Mouse (Mus musculus): ENCODE data around the gene Gmpr2. TPM values are rescaled to one million over a fixed set of nuclear protein-coding genes. Genes with fewer than 3 reads are reported as not detected.

Gmpr2 gene
- polyA plus RNA-seq, 1 experiment from 2014 or later = 63.4 TPM

DNA sequence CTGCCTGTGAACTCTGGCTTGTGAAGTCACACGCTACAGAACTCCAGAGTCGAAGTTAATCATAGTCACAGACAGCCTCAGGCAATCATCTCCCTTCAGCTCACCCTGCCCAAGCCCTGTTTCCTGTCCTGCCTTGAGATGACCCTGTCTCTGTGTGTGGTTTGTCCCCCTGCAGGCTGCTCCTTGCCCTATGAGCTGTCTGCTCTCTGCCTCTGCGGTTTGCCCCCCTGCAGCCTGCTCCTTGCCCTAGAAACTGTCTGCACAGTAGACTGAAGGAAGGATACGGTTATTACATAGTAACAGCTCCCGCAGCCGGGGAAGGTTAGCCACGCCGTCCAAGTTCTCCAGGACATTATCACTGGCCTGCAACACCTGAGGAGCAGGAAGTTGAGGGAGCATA is 45.1 kb downstream of the Gmpr2 start:
- Histone ChIP-seq H3K27ac (ENCODE audit: low read length) (no peak overlapping the region), H3K36me3 (ENCODE audit: control insufficient read depth, insufficient read depth, low read length) (no peaks in the 10 kb centered on the region), H3K4me2 (ENCODE audit: low read depth, low read length) (no peak overlapping the region), H3K27me3 (ENCODE audit: control insufficient read depth, insufficient read depth, low read length) (no peaks in the 10 kb centered on the region), H3K4me3 (replicated peaks; ENCODE audit: low read length) (no peak overlapping the region), H3K9ac (ENCODE audit: low read length) (no peak overlapping the region), H3K4me1 (ENCODE audit: control insufficient read depth, insufficient read depth, low read length) (peaks cover 20% of the 10 kb centered on the region), H3K9me3 (replicated peaks; ENCODE audit: control insufficient read depth, low read length) (no peaks in the 10 kb centered on the region)
- ATAC-seq (ENCODE audit: insufficient read depth, low FRiP score) = no peak
- WGBS = 79% methylated on average over 8 of the region's 8 CpGs

DNA sequence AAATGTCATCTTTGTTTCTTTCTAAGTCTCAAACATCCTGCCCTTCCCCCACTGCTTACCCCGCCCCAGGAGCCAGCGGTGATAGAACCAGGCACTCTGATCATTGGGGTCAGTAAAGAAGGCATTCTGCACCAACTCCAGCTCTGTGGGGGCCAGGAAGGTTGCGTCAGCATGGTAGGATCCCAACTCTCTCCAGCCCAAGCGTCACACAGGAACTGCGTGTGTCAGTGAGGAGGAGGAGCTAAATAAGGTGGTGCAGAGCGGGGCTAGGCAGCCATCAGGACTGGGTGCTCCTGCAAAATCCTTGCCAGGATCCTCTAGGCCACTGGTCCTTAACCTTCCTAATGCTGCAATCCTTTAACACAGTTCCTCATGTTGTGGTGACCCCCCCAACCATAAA is 48.0 kb downstream of the Gmpr2 start:
- 80% methylated on average over 6 of the region's 6 CpGs for WGBS
- Histone ChIP-seq H3K4me3 (replicated peaks; ENCODE audit: low read length) (no peak overlapping the region), H3K9me3 (replicated peaks; ENCODE audit: control insufficient read depth, low read length) (no peaks in the 10 kb centered on the region), H3K4me2 (ENCODE audit: low read depth, low read length) (no peak overlapping the region), H3K4me1 (ENCODE audit: control insufficient read depth, insufficient read depth, low read length) (peaks cover 7% of the 10 kb centered on the region), H3K36me3 (ENCODE audit: control insufficient read depth, insufficient read depth, low read length) (no peaks in the 10 kb centered on the region), H3K9ac (ENCODE audit: low read length) (no peak overlapping the region), H3K27ac (ENCODE audit: low read length) (no peak overlapping the region), H3K27me3 (ENCODE audit: control insufficient read depth, insufficient read depth, low read length) (no peaks in the 10 kb centered on the region)
- no peak for ATAC-seq (ENCODE audit: insufficient read depth, low FRiP score)

DNA sequence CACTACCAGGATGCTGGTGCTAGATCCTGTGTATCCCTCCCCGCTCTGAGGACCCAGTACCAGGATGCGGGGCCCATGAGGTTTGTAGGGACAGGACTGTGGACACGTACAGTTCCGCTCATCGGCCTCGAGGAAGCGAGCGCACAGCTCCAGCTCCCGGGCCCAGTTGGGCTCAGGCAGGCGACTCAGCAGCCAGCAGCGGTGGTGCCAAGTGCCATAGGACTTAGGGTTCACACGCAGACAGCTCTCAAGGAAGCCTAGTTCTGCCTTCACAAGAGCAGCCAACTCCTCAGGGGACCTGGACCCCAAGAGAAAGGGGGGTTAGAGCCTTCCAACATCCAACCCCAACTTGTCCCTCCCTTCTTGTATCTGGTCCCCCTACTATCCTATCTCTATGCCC is 48.9 kb downstream of the Gmpr2 start:
- no peak overlapping the region for H3K4me3 ChIP-seq (replicated peaks; ENCODE audit: low read length)
- H3K9ac ChIP-seq (ENCODE audit: low read length) = no peak overlapping the region; the same call in 1 of the 2 replicates
- ATAC-seq (ENCODE audit: insufficient read depth, low FRiP score) = no peak
- no peaks in the 10 kb centered on the region for H3K9me3 ChIP-seq (replicated peaks; ENCODE audit: control insufficient read depth, low read length)
- H3K36me3 ChIP-seq (ENCODE audit: control insufficient read depth, insufficient read depth, low read length) = no peaks in the 10 kb centered on the region
- H3K4me1 ChIP-seq (ENCODE audit: control insufficient read depth, insufficient read depth, low read length) = peaks cover 4% of the 10 kb centered on the region; the same call in 1 of the 2 replicates
- peak overlapping the region; percentile 87; the same call in 1 of the 2 replicates for H3K4me2 ChIP-seq (ENCODE audit: low read depth, low read length)
- no peaks in the 10 kb centered on the region for H3K27me3 ChIP-seq (ENCODE audit: control insufficient read depth, insufficient read depth, low read length)
- H3K27ac ChIP-seq (ENCODE audit: low read length) = no peak overlapping the region
- 89% methylated on average over 12 of the region's 12 CpGs for WGBS

DNA sequence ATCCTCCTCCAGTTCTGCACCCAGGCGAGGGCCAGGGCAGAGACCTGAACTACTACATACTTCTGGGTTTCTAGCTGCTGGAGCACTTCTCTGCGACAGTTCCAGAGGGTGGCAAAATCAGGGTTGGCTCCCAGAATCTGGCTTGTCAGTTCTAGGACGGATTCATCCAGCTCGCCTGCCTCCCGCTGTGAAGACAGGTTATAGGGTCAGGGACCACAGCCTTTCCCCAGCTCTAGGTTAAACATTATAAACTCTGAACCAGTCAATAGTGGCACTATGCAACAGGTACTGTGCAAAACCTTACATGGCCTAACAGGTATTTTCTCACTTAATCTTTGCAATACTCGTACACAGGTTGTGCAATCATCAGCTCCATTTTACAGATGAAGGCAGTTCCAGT is 49.3 kb downstream of the Gmpr2 start:
- 72% methylated on average over 6 of the region's 6 CpGs for WGBS
- H3K27me3 ChIP-seq (ENCODE audit: control insufficient read depth, insufficient read depth, low read length) = no peaks in the 10 kb centered on the region
- peak overlapping the region; percentile 92 for H3K4me3 ChIP-seq (replicated peaks; ENCODE audit: low read length)
- H3K9ac ChIP-seq (ENCODE audit: low read length) = peak overlapping the region; percentile 92; the same call in 1 of the 2 replicates
- H3K27ac ChIP-seq (ENCODE audit: low read length) = peak overlapping the region; percentile 60
- ATAC-seq (ENCODE audit: insufficient read depth, low FRiP score) = no peak
- peaks cover 4% of the 10 kb centered on the region; the same call in 1 of the 2 replicates for H3K4me1 ChIP-seq (ENCODE audit: control insufficient read depth, insufficient read depth, low read length)
- no peaks in the 10 kb centered on the region for H3K36me3 ChIP-seq (ENCODE audit: control insufficient read depth, insufficient read depth, low read length)
- H3K9me3 ChIP-seq (replicated peaks; ENCODE audit: control insufficient read depth, low read length) = no peaks in the 10 kb centered on the region
- H3K4me2 ChIP-seq (ENCODE audit: low read depth, low read length) = peak overlapping the region; percentile 87

DNA sequence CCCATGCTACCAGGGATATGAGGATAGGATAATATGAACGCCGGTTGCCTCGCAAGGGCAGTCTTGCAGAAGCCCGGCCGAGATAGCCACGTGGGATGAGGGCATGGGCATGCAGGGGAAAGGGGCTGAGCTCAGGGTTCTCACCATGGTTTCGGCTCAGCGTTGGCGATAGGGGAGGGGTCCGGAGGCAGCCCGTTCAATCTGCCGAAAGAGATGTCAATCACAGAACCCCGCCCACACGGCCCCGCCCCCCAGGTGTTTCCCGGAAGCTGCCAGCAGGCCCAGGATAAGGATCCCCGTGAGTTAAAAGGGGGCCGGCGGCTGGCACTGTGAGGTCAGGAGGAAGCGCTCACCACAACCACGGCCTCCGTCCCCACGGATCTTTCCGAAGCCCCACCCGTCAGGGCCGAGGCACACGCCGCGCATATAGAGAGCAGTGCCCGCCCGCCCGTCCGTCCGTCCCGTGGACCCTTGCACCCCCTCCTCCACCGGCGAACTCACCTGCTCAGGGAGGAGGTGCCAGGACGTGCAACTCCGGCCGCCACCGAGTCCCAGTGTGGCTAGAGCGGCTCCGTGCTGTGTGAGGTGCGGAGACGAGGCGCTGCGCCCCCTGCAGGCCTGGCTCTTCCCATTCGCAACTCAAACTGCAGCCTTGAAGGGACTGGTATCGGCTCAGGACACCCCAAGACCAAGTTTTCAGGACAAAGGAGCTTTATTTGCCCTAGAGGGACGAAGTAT is 50.1 kb downstream of the Gmpr2 start, which contains the start of gene Rabggta:
Rabggta (minus strand) TSS at position 564 of the 738 bp plus-strand sequence.
- H3K36me3 ChIP-seq (ENCODE audit: control insufficient read depth, insufficient read depth, low read length) = no peaks in the 10 kb centered on the region
- ATAC-seq (ENCODE audit: insufficient read depth, low FRiP score) = peak; percentile 95

DNA sequence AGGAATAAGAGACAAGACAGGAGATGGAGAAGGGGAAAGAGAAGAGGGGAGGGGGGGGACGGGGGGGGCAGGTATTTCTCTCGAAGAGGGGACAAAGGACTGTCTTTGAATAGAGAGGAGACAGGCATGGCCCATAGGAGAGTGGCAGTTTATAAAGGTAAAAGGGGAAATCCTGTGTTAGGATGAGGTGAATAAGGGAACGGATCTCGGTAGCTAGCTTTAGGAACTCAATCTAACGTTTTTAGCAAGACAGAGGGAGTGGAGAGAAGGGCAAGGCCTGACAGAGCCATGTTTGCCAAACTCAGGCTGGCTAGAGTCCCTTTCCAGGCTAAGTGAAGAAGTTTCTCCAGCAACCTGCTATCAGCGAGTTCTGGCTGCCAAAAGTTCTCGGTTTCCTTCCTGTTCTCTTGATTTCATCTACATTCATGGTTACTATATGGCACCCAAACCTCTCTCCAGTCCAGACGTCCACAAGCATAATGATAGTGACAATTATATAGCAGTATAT is 50.8 kb downstream of the Gmpr2 start:
- no peaks in the 10 kb centered on the region for H3K9me3 ChIP-seq (replicated peaks; ENCODE audit: control insufficient read depth, low read length)
- peak overlapping the region; percentile 87 for H3K4me2 ChIP-seq (ENCODE audit: low read depth, low read length)
- H3K4me3 ChIP-seq (replicated peaks; ENCODE audit: low read length) = peak overlapping the region; percentile 92
- 51% methylated on average over 8 of the region's 8 CpGs for WGBS
- H3K27me3 ChIP-seq (ENCODE audit: control insufficient read depth, insufficient read depth, low read length) = no peaks in the 10 kb centered on the region
- peaks cover 4% of the 10 kb centered on the region; the same call in 1 of the 2 replicates for H3K4me1 ChIP-seq (ENCODE audit: control insufficient read depth, insufficient read depth, low read length)
- H3K36me3 ChIP-seq (ENCODE audit: control insufficient read depth, insufficient read depth, low read length) = no peaks in the 10 kb centered on the region
- no peak for ATAC-seq (ENCODE audit: insufficient read depth, low FRiP score)
- peak overlapping the region; percentile 18; the same call in 1 of the 2 replicates for H3K27ac ChIP-seq (ENCODE audit: low read length)
- H3K9ac ChIP-seq (ENCODE audit: low read length) = peak overlapping the region; percentile 92

More for the DNA sequence above, 50.1 kb downstream of the Gmpr2 start, which contains the start of gene Rabggta:
- peaks cover 4% of the 10 kb centered on the region; the same call in 1 of the 2 replicates for H3K4me1 ChIP-seq (ENCODE audit: control insufficient read depth, insufficient read depth, low read length)
- H3K9me3 ChIP-seq (replicated peaks; ENCODE audit: control insufficient read depth, low read length) = no peaks in the 10 kb centered on the region
- peak within 1 kb of the TSS; percentile 92 for H3K4me3 ChIP-seq (replicated peaks; ENCODE audit: low read length)
- H3K9ac ChIP-seq (ENCODE audit: low read length) = peak within 1 kb of the TSS; percentile 92
- peak within 1 kb of the TSS; percentile 87 for H3K4me2 ChIP-seq (ENCODE audit: low read depth, low read length)
- H3K27me3 ChIP-seq (ENCODE audit: control insufficient read depth, insufficient read depth, low read length) = no peaks in the 10 kb centered on the region
- WGBS = under 1% methylated on average over 50 of the region's 50 CpGs
- H3K27ac ChIP-seq (ENCODE audit: low read length) = peak within 1 kb of the TSS; percentile 90

DNA sequence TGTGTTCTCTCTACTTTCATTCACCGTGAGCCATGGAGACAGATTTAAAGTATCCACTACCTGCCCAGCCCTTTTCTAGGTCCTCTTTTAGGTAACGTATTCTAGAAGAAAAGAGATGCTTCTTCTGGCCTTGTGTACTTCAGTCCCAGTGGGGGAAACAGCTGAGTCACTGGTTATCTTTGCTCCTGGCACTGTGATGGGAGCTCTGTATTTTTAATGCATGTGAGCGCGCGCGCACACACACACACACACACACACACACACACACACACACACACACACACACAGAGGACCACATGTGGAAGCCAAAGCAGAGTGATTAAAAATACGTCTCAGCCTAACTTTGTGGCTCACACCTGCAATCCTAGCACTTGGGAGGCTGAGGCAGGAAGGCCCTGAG is 51.7 kb downstream of the Gmpr2 start:
- whole genome bisulfite sequencing = 91% methylated on average over 7 of the region's 7 CpGs
- no peak overlapping the region for H3K4me2 ChIP-seq (ENCODE audit: low read depth, low read length)
- H3K4me1 ChIP-seq (ENCODE audit: control insufficient read depth, insufficient read depth, low read length) = peaks cover 4% of the 10 kb centered on the region; the same call in 1 of the 2 replicates
- no peak for ATAC-seq (ENCODE audit: insufficient read depth, low FRiP score)
- H3K27ac ChIP-seq (ENCODE audit: low read length) = no peak overlapping the region
- no peak overlapping the region for H3K9ac ChIP-seq (ENCODE audit: low read length)
- H3K4me3 ChIP-seq (replicated peaks; ENCODE audit: low read length) = no peak overlapping the region
- H3K27me3 ChIP-seq (ENCODE audit: control insufficient read depth, insufficient read depth, low read length) = no peaks in the 10 kb centered on the region
- H3K36me3 ChIP-seq (ENCODE audit: control insufficient read depth, insufficient read depth, low read length) = no peaks in the 10 kb centered on the region
- H3K9me3 ChIP-seq (replicated peaks; ENCODE audit: control insufficient read depth, low read length) = no peaks in the 10 kb centered on the region

DNA sequence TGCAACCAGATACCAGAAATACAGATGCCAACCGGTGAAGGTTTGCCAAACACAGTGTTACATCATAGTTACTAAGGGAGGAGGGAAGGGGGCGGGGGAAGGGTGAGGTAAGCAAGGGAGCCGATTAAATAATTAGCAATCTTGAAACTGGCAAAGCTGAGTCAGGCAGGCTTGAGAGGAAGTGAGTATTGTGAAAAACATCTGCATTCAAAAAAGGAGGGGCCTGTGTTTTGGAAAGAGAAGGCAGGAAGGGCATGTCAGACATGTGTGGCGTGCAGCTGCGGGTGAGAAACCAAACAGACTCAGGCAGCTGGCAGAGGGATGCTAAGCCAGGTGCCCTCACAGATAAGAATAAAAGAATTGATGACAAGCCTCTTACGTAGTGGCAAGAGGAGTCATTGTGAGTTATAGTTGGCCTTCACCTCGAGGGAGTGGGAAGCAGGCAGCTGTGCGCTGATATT is 52.7 kb downstream of the Gmpr2 start:
- H3K9ac ChIP-seq (ENCODE audit: low read length) = no peak overlapping the region; the same call in 1 of the 2 replicates
- 45% methylated on average over 8 of the region's 8 CpGs for WGBS
- no peaks in the 10 kb centered on the region for H3K36me3 ChIP-seq (ENCODE audit: control insufficient read depth, insufficient read depth, low read length)
- no peak overlapping the region for H3K4me2 ChIP-seq (ENCODE audit: low read depth, low read length)
- ATAC-seq (ENCODE audit: insufficient read depth, low FRiP score) = no peak
- no peaks in the 10 kb centered on the region for H3K27me3 ChIP-seq (ENCODE audit: control insufficient read depth, insufficient read depth, low read length)
- H3K9me3 ChIP-seq (replicated peaks; ENCODE audit: control insufficient read depth, low read length) = no peaks in the 10 kb centered on the region
- no peak overlapping the region for H3K4me3 ChIP-seq (replicated peaks; ENCODE audit: low read length)
- peaks cover 4% of the 10 kb centered on the region; the same call in 1 of the 2 replicates for H3K4me1 ChIP-seq (ENCODE audit: control insufficient read depth, insufficient read depth, low read length)
- H3K27ac ChIP-seq (ENCODE audit: low read length) = peak overlapping the region; percentile 47; the same call in 1 of the 2 replicates

DNA sequence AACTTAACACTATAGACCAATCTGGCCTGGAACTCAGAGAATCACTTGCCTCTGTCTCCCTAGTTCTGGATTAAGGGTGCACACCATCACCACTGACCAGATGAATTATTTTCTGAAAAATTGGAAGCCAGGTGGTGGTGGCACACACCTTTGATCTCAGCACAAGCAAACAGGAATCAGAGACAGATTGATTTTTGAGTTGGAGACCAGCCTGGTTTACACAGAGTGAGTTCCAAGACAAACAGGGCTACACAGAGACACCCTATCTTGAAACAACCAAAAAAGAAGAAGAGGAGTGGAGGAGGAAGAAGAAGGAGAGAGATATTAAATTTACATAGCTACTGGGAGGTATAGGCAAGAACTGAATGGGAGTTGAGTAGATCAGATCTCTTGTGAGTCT is 54.5 kb downstream of the Gmpr2 start:
- no peak overlapping the region for H3K4me2 ChIP-seq (ENCODE audit: low read depth, low read length)
- H3K9ac ChIP-seq (ENCODE audit: low read length) = no peak overlapping the region
- peaks cover 3% of the 10 kb centered on the region; the same call in 1 of the 2 replicates for H3K4me1 ChIP-seq (ENCODE audit: control insufficient read depth, insufficient read depth, low read length)
- no peaks in the 10 kb centered on the region for H3K27me3 ChIP-seq (ENCODE audit: control insufficient read depth, insufficient read depth, low read length)
- no peak overlapping the region for H3K27ac ChIP-seq (ENCODE audit: low read length)
- no peak overlapping the region for H3K4me3 ChIP-seq (replicated peaks; ENCODE audit: low read length)
- no peak for ATAC-seq (ENCODE audit: insufficient read depth, low FRiP score)
- H3K9me3 ChIP-seq (replicated peaks; ENCODE audit: control insufficient read depth, low read length) = no peaks in the 10 kb centered on the region
- no peaks in the 10 kb centered on the region for H3K36me3 ChIP-seq (ENCODE audit: control insufficient read depth, insufficient read depth, low read length)
